Mouse (Mus musculus): ENCODE measurements around the gene Cracr2a. TPM values are rescaled to one million over a fixed set of nuclear protein-coding genes. Genes with fewer than 3 reads are reported as not detected.

Gene Cracr2a
- polyA plus RNA-seq, 1 experiment from 2014 or later: 1.2 TPM

- no peaks in the 10 kb centered on the region for H3K27me3 ChIP-seq (replicated peaks)
- no peak overlapping the region for H3K4me2 ChIP-seq
- no peak overlapping the region for H3K9ac ChIP-seq (replicated peaks)
- H3K27ac ChIP-seq (replicated peaks): no peak overlapping the region
- H3K9me3 ChIP-seq (replicated peaks): no peaks in the 10 kb centered on the region
- no peaks in the 10 kb centered on the region for H3K36me3 ChIP-seq
- ATAC-seq (ENCODE audit: low FRiP score): no peak
- peaks cover 16% of the 10 kb centered on the region for H3K4me1 ChIP-seq
- 87% methylated on average over 7 of the region's 7 CpGs for WGBS
- H3K4me3 ChIP-seq (replicated peaks): no peak overlapping the region
Observed at GRCm38 (mm10) chr6:127672071-127672470, 110.9 kb downstream of the Cracr2a start.

- Histone ChIP-seq H3K4me2 (no peak overlapping the region), H3K27ac (replicated peaks) (peak overlapping the region; percentile 29; the same call in 1 of the 2 replicates), H3K9ac (replicated peaks) (no peak overlapping the region), H3K4me3 (replicated peaks) (no peak overlapping the region), H3K9me3 (replicated peaks) (no peaks in the 10 kb centered on the region), H3K27me3 (replicated peaks) (no peaks in the 10 kb centered on the region), H3K36me3 (no peaks in the 10 kb centered on the region), H3K4me1 (peaks cover 17% of the 10 kb centered on the region)
- ATAC-seq (ENCODE audit: low FRiP score): no peak
- WGBS: 25% methylated on average over 11 of the region's 11 CpGs
Observed at GRCm38 (mm10) chr6:127676866-127677265, 115.7 kb downstream of the Cracr2a start.

- Histone ChIP-seq H3K4me3 (replicated peaks) (no peak overlapping the region), H3K9me3 (replicated peaks) (no peaks in the 10 kb centered on the region), H3K27me3 (replicated peaks) (no peaks in the 10 kb centered on the region), H3K27ac (replicated peaks) (no peak overlapping the region), H3K36me3 (no peaks in the 10 kb centered on the region), H3K4me2 (no peak overlapping the region), H3K9ac (replicated peaks) (no peak overlapping the region), H3K4me1 (peaks cover 24% of the 10 kb centered on the region)
- no peak for ATAC-seq (ENCODE audit: low FRiP score)
- WGBS: 55% methylated on average over 9 of the region's 9 CpGs
Observed at GRCm38 (mm10) chr6:127678320-127678719, 117.2 kb downstream of the Cracr2a start.

- no peaks in the 10 kb centered on the region for H3K27me3 ChIP-seq (replicated peaks)
- peaks cover 31% of the 10 kb centered on the region for H3K4me1 ChIP-seq
- ATAC-seq (ENCODE audit: low FRiP score): no peak
- H3K27ac ChIP-seq (replicated peaks): no peak overlapping the region
- H3K9me3 ChIP-seq (replicated peaks): no peaks in the 10 kb centered on the region
- H3K4me2 ChIP-seq: no peak overlapping the region
- 74% methylated on average over 3 of the region's 3 CpGs for WGBS
- H3K36me3 ChIP-seq: no peaks in the 10 kb centered on the region
- H3K9ac ChIP-seq (replicated peaks): no peak overlapping the region
- no peak overlapping the region for H3K4me3 ChIP-seq (replicated peaks)
Observed at GRCm38 (mm10) chr6:127678998-127679397, 117.9 kb downstream of the Cracr2a start.

GRCm38 (mm10) chr6:127680784-127681183 lies 119.6 kb downstream of the Cracr2a start:
- Histone ChIP-seq H3K4me2 (no peak overlapping the region), H3K36me3 (no peaks in the 10 kb centered on the region), H3K27ac (replicated peaks) (no peak overlapping the region), H3K9me3 (replicated peaks) (no peaks in the 10 kb centered on the region), H3K9ac (replicated peaks) (no peak overlapping the region), H3K4me1 (peaks cover 44% of the 10 kb centered on the region), H3K27me3 (replicated peaks) (no peaks in the 10 kb centered on the region), H3K4me3 (replicated peaks) (no peak overlapping the region)
- WGBS: 90% methylated on average over 7 of the region's 7 CpGs
- no peak for ATAC-seq (ENCODE audit: low FRiP score)

- no peak for ATAC-seq (ENCODE audit: low FRiP score)
- peaks cover 29% of the 10 kb centered on the region for H3K4me1 ChIP-seq
Observed at GRCm38 (mm10) chr6:127683561-127683960, 122.4 kb downstream of the Cracr2a start.

GRCm38 (mm10) chr6:127684981-127685380 lies 123.8 kb downstream of the Cracr2a start:
- no peaks in the 10 kb centered on the region for H3K9me3 ChIP-seq (replicated peaks)
- WGBS: 17% methylated on average over 4 of the region's 4 CpGs
- H3K4me3 ChIP-seq (replicated peaks): no peak overlapping the region
- 0 out of 2 replicates have a peak overlapping the region, but pooled peaks have one; percentile 24 for H3K27ac ChIP-seq (replicated peaks)
- no peaks in the 10 kb centered on the region for H3K27me3 ChIP-seq (replicated peaks)
- peak; percentile 39; the same call in 1 of the 2 replicates for ATAC-seq (ENCODE audit: low FRiP score)
- no peak overlapping the region for H3K9ac ChIP-seq (replicated peaks)
- no peak overlapping the region for H3K4me2 ChIP-seq
- H3K4me1 ChIP-seq: peaks cover 27% of the 10 kb centered on the region
- peaks cover under 1% of the 10 kb centered on the region; the same call in 1 of the 2 replicates for H3K36me3 ChIP-seq

More at GRCm38 (mm10) chr6:127683561-127683960, 122.4 kb downstream of the Cracr2a start:
- Histone ChIP-seq H3K4me2 (no peak overlapping the region), H3K36me3 (no peaks in the 10 kb centered on the region), H3K9me3 (replicated peaks) (no peaks in the 10 kb centered on the region), H3K27ac (replicated peaks) (peak overlapping the region; percentile 45; the same call in 1 of the 2 replicates), H3K9ac (replicated peaks) (no peak overlapping the region), H3K4me3 (replicated peaks) (no peak overlapping the region), H3K27me3 (replicated peaks) (no peaks in the 10 kb centered on the region)
- WGBS: 54% methylated on average over 8 of the region's 8 CpGs

GRCm38 (mm10) chr6:127687181-127687860 lies 126.2 kb downstream of the Cracr2a start:
- Histone ChIP-seq H3K9me3 (replicated peaks) (no peaks in the 10 kb centered on the region), H3K4me2 (no peak overlapping the region), H3K27me3 (replicated peaks) (no peaks in the 10 kb centered on the region), H3K4me1 (peaks cover 27% of the 10 kb centered on the region), H3K9ac (replicated peaks) (no peak overlapping the region), H3K36me3 (peaks cover 4% of the 10 kb centered on the region; the same call in 1 of the 2 replicates), H3K4me3 (replicated peaks) (no peak overlapping the region), H3K27ac (replicated peaks) (no peak overlapping the region)
- WGBS: 94% methylated on average over 6 of the region's 6 CpGs
- ATAC-seq (ENCODE audit: low FRiP score): no peak

GRCm38 (mm10) chr6:127692298-127692697 lies 131.2 kb downstream of the Cracr2a start:
- no peak for ATAC-seq (ENCODE audit: low FRiP score)
- Histone ChIP-seq H3K27ac (replicated peaks) (no peak overlapping the region), H3K4me1 (peaks cover 7% of the 10 kb centered on the region; the same call in 1 of the 2 replicates), H3K4me2 (no peak overlapping the region), H3K36me3 (peaks cover 10% of the 10 kb centered on the region), H3K9ac (replicated peaks) (no peak overlapping the region), H3K4me3 (replicated peaks) (no peak overlapping the region), H3K9me3 (replicated peaks) (no peaks in the 10 kb centered on the region), H3K27me3 (replicated peaks) (no peaks in the 10 kb centered on the region)
- 73% methylated on average over 7 of the region's 7 CpGs for WGBS

- no peak overlapping the region for H3K9ac ChIP-seq (replicated peaks)
- peaks cover 7% of the 10 kb centered on the region; the same call in 1 of the 2 replicates for H3K4me1 ChIP-seq
- H3K27me3 ChIP-seq (replicated peaks): no peaks in the 10 kb centered on the region
- no peak overlapping the region for H3K27ac ChIP-seq (replicated peaks)
- no peaks in the 10 kb centered on the region for H3K9me3 ChIP-seq (replicated peaks)
- ATAC-seq (ENCODE audit: low FRiP score): no peak
- H3K36me3 ChIP-seq: peaks cover 14% of the 10 kb centered on the region
- WGBS: 86% methylated on average over 7 of the region's 7 CpGs
- H3K4me2 ChIP-seq: no peak overlapping the region
- no peak overlapping the region for H3K4me3 ChIP-seq (replicated peaks)
Observed at GRCm38 (mm10) chr6:127693681-127694080, 132.5 kb downstream of the Cracr2a start.

GRCm38 (mm10) chr6:127701036-127701783 lies 140.1 kb downstream of the Cracr2a start:
- Histone ChIP-seq H3K27me3 (replicated peaks) (no peaks in the 10 kb centered on the region), H3K4me3 (replicated peaks) (no peak overlapping the region), H3K4me2 (no peak overlapping the region), H3K36me3 (peaks cover 10% of the 10 kb centered on the region), H3K9ac (replicated peaks) (no peak overlapping the region), H3K4me1 (peaks cover 21% of the 10 kb centered on the region), H3K27ac (replicated peaks) (peak overlapping the region; percentile 64), H3K9me3 (replicated peaks) (no peaks in the 10 kb centered on the region)
- WGBS: 10% methylated on average over 9 of the region's 11 CpGs
- peak; percentile 60; the same call in 1 of the 2 replicates for ATAC-seq (ENCODE audit: low FRiP score)

All from neural tube, embryonic 15.5 days (tissue).